ENCODE assay signal across 7 mouse cellular contexts in the genomic region with DNA sequence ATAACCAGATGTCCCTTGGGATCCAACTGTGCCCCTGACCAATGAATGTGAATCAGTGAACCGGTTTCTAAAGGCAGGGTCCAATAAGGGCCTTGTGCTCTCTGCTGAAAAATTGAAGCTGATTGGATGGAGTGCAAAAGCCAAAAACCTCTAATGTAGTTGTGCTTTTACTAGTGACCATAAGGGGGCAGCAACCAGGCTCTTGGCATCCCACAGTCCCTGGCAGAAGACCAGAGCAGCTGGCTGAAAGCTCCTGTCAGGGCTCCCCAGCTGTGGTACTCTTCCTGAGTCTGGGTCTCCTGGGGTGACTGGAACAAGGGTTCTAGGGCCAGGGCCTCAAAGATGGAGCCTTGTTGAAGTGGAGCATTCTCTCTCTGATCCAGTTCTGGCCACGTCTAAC. TPM values are rescaled to one million over a fixed set of nuclear protein-coding genes. Genes with fewer than 3 reads are reported as not detected.
DNase-seq lines count a peak whose midpoint lies in the region; ATAC-seq and TF ChIP-seq lines count a peak whose summit lies in the region.

No protein-coding gene starts in this region.

- no peak for TF ChIP-seq POLR2A in cortical plate, adult 2 months (IDR thresholded peaks at IDR 0.05; ENCODE audit: extremely low read depth, insufficient read depth, low read length)

- peak; percentile 70 to 79 for DNase-seq in gastrocnemius, adult 8-10 months (ENCODE audit: low spot score in 2 of 2)
- peak; percentile 85 for DNase-seq in induced T-regulatory cell, adult 2 months (ENCODE audit: low read depth)
- peak; percentile 59 to 80 for DNase-seq in left cerebral cortex, adult 9 months (ENCODE audit: low spot score in 2 of 2)
- DNase-seq in right cerebral cortex, postnatal 10 days (ENCODE audit: low spot score in 2 of 2): peak; percentile 86

- peak; percentile 59 for TF ChIP-seq CTCF in cortical plate, adult 2 months (IDR thresholded peaks at IDR 0.05; ENCODE audit: extremely low read depth, insufficient read depth, low read length)

- peak; percentile 48 for ATAC-seq in activated CD4-positive, CD25-positive, alpha-beta regulatory T cell, adult 4 months
- ATAC-seq in megakaryocyte progenitor cell, adult 5-6 weeks (replicated peaks; ENCODE audit: poor library complexity): peak; percentile 53

- no peak overlapping the region for H3K4me3 ChIP-seq in cortical plate, adult 2 months (ENCODE audit: insufficient read depth, low read length)

- H3K4me1 ChIP-seq in cortical plate, adult 2 months (ENCODE audit: control insufficient read depth, insufficient read depth, low read length): peaks cover 4% of the 10 kb centered on the region

- H3K27ac ChIP-seq in cortical plate, adult 2 months (ENCODE audit: insufficient read depth, low read length): 0 out of 2 replicates have a peak overlapping the region, but pooled peaks have one; percentile 18

RNA-seq across cellular contexts. Expression of a gene that starts 2.8 kb away (rescaled TPM):
- 100 to 1,000 TPM; 216 TPM for polyA plus RNA-seq in activated CD4-positive, CD25-positive, alpha-beta regulatory T cell, adult 4 months (2017; shearing (Covaris generic))
- 128 and 131 TPM in 2 replicates for polyA plus RNA-seq in cortical plate, adult 2 months (2012; rRNA removed)
- 10 to 100 TPM; 73.1 to 83.9 (median 79.0) TPM for total RNA-seq in gastrocnemius, adult 8-10 months (2022)
- total RNA-seq in megakaryocyte progenitor cell, adult 5-6 weeks (2015): 107 and 111 TPM in 2 replicates
- total RNA-seq in megakaryocyte progenitor cell, adult 5-6 weeks (2017): 128 and 137 TPM in 2 replicates

RNA-seq across cellular contexts. Expression of a gene that starts 5.6 kb away (rescaled TPM):
- 1 to 10 TPM; 4.1 to 9.9 TPM for polyA plus RNA-seq in activated CD4-positive, CD25-positive, alpha-beta regulatory T cell, adult 4 months (2017; shearing (Covaris generic))
- 14.9 and 15.7 TPM in 2 replicates for polyA plus RNA-seq in cortical plate, adult 2 months (2012; rRNA removed)
- 10 to 100 TPM; 16.5 to 34.5 (median 24.9) TPM for total RNA-seq in gastrocnemius, adult 8-10 months (2022)
- not detected in 2 replicates for total RNA-seq in megakaryocyte progenitor cell, adult 5-6 weeks (2015)
- not detected in 2 replicates for total RNA-seq in megakaryocyte progenitor cell, adult 5-6 weeks (2017)

RNA-seq across cellular contexts. Expression of a gene that starts 13.4 kb away (rescaled TPM):
- polyA plus RNA-seq in activated CD4-positive, CD25-positive, alpha-beta regulatory T cell, adult 4 months (2017; shearing (Covaris generic)): 1 to 10 TPM; 2.1 to 2.7 TPM
- 133 and 145 TPM in 2 replicates for polyA plus RNA-seq in cortical plate, adult 2 months (2012; rRNA removed)
- total RNA-seq in gastrocnemius, adult 8-10 months (2022): 100 to 1,000 TPM; 117 to 124 (median 120) TPM
- 9.6 and 9.9 TPM in 2 replicates for total RNA-seq in megakaryocyte progenitor cell, adult 5-6 weeks (2015)
- 12.8 and 13.0 TPM in 2 replicates for total RNA-seq in megakaryocyte progenitor cell, adult 5-6 weeks (2017)

RNA-seq across cellular contexts. Expression of a gene that starts 21.5 kb away (rescaled TPM):
- polyA plus RNA-seq in activated CD4-positive, CD25-positive, alpha-beta regulatory T cell, adult 4 months (2017; shearing (Covaris generic)): 100 to 1,000 TPM; 115 to 122 TPM
- 112 and 121 TPM in 2 replicates for polyA plus RNA-seq in cortical plate, adult 2 months (2012; rRNA removed)
- total RNA-seq in gastrocnemius, adult 8-10 months (2022): 10 to 100 TPM; 11.6 to 19.5 (median 15.0) TPM
- 54.0 and 63.6 TPM in 2 replicates for total RNA-seq in megakaryocyte progenitor cell, adult 5-6 weeks (2015)
- 80.8 and 88.0 TPM in 2 replicates for total RNA-seq in megakaryocyte progenitor cell, adult 5-6 weeks (2017)

RNA-seq across cellular contexts. Expression of a gene that starts 29.3 kb away (rescaled TPM):
- polyA plus RNA-seq in activated CD4-positive, CD25-positive, alpha-beta regulatory T cell, adult 4 months (2017; shearing (Covaris generic)): under 1 TPM; 0.16 to 0.25 TPM
- polyA plus RNA-seq in cortical plate, adult 2 months (2012; rRNA removed): 0.17 and 0.23 TPM in 2 replicates
- under 1 TPM in 2 of 4 experiments, not detected in 2; 0.11 to 0.12 TPM for total RNA-seq in gastrocnemius, adult 8-10 months (2022)
- total RNA-seq in megakaryocyte progenitor cell, adult 5-6 weeks (2015): 0.07 and 0.10 TPM in 2 replicates
- total RNA-seq in megakaryocyte progenitor cell, adult 5-6 weeks (2017): 0.17 TPM in 2 replicates

Comparison
In these comparisons a context has a peak if more than half of its experiments do, and no peak if none do; other contexts are left out.
1. RNA of a gene that starts 5.6 kb away (total RNA-seq): 16.5 to 34.5 TPM in gastrocnemius, adult 8-10 months; not detected in megakaryocyte progenitor cell, adult 5-6 weeks; every median in the first group is over 10 times any median in the second.
2. RNA of a gene that starts 13.4 kb away (total RNA-seq): 117 to 124 TPM in gastrocnemius, adult 8-10 months; 9.6 to 13.0 TPM in megakaryocyte progenitor cell, adult 5-6 weeks; every median in the first group is over 4 times any median in the second.
3. Peak in every context shown above with its lines, with median percentiles within 50 percentile points of each other: DNase-seq.